Mouse (Mus musculus): ENCODE results near the gene Klf7.

Klf7 gene

GRCm38 (mm10) chr1:64066320-64067254, 55.5 kb downstream of the Klf7 start:
- no peak for DNase-seq (ENCODE audit: low spot score in 2 of 2)

DNA sequence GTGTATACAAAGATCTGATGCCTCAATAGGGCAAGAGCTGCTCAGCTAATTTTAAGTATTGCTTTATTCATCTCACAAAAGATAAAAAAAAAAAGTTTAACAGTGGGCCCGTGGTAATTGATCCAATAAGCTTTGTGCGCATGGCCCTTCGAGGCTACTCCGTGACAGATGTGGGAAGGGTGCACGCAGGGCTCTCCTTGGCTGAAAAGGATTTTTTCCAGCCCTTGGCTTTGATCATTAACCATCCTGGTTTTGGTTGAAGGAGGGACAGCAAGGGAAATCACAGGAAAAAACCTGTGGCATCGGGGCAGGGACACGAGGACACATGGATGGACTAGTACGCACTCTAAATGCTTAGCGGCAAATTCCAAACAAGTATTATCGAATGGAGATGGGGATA, 60.6 kb downstream of the Klf7 start:
- no peak for DNase-seq (ENCODE audit: low spot score in 2 of 2)

DNA sequence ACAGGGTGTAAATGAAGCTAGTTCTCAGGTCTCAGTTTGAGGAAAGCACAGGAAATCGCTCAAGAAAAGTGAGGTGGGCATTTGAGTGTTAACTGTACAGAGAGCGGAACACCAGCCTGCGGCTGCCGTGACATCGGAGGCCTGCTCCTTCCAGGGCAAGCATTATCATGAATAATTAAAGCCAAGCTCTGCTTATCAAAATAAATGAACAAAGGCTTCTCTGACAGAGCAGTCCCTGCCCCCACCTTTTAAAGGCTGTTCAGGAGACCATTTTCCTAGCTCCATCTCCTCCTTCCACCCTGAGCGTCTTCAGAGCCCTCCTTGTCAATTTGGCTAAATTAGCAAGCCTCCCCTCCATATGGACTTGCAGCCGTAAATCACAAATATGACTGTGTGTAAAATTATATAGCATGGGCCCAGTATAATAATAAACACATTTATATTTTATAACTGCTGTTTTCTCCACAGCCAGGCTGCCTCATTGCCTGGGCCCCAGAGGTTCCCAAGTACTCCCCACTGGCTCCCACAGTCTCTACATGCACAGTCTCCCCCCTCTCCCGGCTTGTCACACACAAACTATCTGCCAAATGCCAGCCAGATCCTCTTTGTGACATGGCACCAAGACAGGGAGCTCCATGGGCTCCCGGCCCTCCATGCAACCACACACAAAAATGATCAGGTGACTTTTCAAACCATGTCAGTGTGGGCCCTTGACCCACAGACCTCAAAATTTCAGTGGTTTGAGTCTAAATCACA, 61.2 kb downstream of the Klf7 start:
- no peak for DNase-seq (ENCODE audit: low spot score in 2 of 2)

- no peak for DNase-seq (ENCODE audit: low spot score in 2 of 2)
Measured at GRCm38 (mm10) chr1:64060116-64060515, 62.0 kb downstream of the Klf7 start.

DNA sequence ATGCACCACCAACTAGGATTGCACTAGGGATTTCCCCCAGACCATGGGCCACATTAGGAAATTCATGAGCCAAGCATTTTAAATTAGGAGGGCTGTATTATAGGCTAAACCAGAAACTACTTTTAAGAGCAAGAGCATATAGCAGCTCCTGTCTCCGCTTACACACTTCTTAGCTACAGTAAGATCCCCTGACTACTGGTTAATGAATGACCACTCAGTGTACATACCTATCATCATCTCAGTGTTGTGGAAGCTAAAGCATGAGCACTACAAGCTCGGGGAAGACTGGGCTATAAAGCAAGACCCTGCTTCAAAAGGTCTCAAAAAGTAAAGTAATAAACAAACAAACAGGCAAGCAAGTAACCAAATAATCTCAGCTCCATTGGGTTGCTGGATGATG, 65.5 kb downstream of the Klf7 start:
- DNase-seq (ENCODE audit: low spot score in 2 of 2): no peak

- no peak for DNase-seq (ENCODE audit: low spot score in 2 of 2)
Measured at GRCm38 (mm10) chr1:64055978-64056377, 66.1 kb downstream of the Klf7 start.

DNA sequence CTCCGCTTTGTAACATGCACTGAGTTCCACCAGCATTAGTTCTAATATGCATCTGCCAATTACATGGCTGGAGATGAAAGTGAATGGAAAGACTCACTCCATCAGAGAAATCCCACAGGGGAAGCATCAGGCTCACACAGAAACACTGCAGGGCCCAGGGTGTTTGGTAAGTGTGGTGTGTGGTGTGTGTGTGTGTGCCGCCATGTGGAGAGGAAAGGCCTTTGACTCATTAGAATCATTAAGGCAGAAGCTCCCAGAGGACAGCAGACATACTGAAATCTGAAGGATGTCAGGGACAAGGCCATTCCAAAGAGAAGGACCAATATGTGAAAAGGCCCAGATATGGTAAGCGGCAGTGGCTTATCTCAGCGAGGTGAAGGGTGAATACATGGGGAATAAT, 66.9 kb downstream of the Klf7 start:
- DNase-seq (ENCODE audit: low spot score in 2 of 2): no peak

DNA sequence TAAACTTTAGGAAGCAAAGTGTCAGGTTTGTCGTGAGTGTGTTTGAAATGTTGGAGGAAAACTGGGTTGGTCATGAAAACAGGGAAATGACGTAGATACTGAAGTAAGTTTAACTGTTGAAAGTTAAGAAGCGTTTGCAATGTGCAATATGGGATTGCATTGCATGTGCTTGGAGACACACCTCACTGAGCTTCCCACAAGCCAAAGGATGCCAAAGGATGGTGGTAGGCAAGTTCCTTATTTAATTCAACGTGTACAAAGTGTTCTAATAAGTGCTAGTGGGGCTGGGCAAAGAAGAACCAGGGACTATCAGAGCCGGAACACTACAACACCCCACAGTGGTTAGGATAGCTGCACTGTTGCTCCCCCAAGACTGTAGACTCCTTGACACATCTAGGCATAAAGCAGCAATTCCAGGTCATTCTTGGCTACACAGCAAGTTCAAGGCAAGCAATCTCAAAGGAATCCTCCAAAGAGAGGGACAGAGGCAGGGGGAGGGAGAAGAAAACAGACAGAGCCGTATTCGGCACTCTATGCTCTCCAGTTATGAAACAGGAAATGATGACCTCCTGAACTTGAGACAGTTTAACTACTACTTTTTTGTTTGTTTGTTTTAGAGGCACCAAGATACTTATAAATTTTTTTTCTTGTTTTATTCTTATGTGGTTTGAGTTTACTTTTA, 69.9 kb downstream of the Klf7 start:
- DNase-seq (ENCODE audit: low spot score in 2 of 2): no peak

DNA sequence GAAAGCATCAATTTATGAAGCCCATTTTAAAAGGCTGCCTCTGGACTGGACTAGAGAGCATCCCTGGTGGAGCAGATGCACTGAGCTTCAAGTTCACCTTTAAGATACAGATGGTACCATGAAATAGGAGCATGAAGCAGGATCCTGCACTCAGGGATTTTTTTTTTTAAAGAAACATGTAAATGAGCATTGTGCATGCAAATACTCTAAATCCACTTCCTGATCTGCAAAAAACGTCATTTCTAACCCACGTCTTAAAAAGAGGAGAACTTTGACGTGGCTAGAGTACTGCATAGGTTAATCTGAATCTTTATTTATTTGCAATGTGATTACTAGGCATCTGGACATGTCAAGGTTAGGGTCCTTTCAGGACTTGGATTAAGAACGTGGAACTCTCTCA, 73.5 kb downstream of the Klf7 start:
- DNase-seq (ENCODE audit: low spot score in 2 of 2): no peak

GRCm38 (mm10) chr1:64046802-64047156, 75.3 kb downstream of the Klf7 start:
- DNase-seq (ENCODE audit: low spot score in 2 of 2): no peak

DNA sequence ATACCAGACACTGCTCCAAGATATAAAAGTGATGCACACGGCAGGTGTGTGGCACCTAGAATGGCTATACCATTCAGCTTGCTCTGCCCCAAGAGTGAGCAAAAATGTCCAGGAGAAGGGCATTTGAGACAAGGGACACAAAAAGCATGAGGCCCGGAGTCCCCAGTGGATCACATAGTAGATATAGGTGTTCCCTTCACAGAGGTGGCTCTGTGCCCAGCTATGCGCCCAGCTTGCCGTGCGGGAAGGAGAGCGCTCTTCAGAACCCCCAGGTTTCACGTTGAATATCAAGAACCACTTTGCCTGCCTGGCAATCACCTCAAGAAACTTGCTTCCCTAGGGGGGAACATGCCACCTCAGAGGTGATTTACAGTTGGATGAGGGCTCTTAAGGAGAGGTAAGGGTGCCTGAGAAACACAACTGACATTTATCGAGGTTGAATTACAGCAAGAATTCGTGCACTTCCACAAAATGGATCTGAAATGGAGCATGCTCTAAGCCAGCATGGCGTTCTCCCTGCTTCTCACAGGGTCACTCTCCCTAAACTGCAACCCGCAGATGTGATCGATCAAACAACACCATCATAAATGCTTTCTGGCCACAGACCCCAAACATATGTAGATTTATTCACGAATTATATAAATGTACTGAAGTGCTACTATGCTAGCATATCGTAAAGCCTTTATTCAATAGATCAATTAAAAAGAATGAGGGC, 75.8 kb downstream of the Klf7 start:
- DNase-seq (ENCODE audit: low spot score in 2 of 2): no peak

DNA sequence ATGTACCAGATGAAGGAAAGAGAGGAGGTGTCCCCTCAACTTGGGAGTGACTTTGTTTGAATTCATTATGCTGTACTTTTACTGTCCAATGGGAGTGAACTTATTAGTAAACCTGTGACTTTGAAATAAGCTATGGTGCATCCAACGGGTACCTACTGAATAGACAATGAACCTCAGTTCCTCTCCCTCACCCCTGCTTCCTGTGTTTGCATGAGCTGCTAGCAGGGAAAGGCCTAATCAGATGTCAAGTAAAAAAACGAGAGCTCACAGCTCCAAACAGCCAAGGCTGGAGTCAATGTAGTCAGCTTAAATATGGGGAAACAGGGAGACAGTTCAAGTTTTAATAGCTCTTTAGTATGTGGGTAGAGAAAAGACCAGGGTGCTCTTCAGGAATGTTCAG, 77.5 kb downstream of the Klf7 start:
- DNase-seq (ENCODE audit: low spot score in 2 of 2): no peak

DNA sequence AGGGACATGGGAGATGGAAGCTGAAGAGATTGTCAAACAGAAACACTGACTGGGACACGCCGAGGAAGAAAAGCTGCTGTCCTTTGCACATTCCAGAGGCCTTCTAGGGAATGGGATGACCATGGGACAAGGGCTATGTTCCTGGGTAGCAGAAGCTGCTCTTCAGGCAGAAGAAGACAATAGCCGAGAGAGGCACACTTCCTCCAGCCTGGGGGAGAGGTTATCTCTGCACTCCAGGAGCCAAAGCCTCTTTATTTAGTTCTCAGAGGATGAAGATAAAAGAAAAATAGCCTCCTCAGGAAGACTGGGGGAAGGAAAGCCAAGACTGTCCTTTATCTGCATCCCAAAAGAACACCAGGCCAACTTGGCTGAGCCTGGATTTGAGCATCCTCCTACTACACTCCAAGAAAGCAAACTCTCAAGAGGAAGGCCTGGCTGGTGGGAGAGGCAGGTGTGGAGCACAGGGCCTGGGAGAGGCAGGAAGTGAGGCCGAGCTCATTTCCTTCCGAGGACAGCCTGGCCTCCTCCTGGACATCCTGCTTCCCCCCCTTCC, 81.2 kb downstream of the Klf7 start:
- DNase-seq (ENCODE audit: low spot score in 2 of 2): no peak

- no peak for DNase-seq (ENCODE audit: low spot score in 2 of 2)
Measured at GRCm38 (mm10) chr1:64040061-64040686, 81.9 kb downstream of the Klf7 start.

GRCm38 (mm10) chr1:64038343-64038742, 83.7 kb downstream of the Klf7 start:
- DNase-seq (ENCODE audit: low spot score in 2 of 2): no peak

GRCm38 (mm10) chr1:64037800-64038199, 84.3 kb downstream of the Klf7 start:
- no peak for DNase-seq (ENCODE audit: low spot score in 2 of 2)

DNA sequence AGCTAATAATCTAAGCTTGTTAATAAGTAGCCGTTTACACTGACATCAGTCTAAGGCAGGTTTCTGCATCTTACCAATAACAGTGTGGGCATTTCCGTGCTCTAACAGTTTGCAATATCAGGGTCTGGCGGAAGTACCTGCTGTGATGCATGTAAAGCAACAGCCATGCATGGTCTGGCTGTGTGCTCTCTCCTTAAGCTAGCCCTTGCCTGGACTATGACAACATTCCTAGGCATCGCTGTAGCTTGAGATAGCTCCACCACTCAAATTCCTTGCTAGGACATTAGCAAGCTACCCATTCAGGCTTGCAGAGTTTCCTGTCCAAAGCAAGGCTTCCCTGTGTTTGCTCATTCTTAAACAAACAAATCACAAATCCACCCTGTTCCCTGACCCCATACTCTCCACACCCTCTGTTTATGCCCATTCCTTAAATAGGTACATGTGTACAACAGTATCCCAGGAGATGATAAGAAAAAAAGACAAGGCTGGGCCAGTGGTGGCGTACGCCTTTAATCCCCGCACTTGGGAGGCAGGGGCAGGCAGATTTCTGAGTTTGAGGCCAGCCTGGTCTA, 85.1 kb downstream of the Klf7 start:
- no peak for DNase-seq (ENCODE audit: low spot score in 2 of 2)

- DNase-seq (ENCODE audit: low spot score in 2 of 2): no peak
Measured at GRCm38 (mm10) chr1:64035804-64036203, 86.3 kb downstream of the Klf7 start.

DNA sequence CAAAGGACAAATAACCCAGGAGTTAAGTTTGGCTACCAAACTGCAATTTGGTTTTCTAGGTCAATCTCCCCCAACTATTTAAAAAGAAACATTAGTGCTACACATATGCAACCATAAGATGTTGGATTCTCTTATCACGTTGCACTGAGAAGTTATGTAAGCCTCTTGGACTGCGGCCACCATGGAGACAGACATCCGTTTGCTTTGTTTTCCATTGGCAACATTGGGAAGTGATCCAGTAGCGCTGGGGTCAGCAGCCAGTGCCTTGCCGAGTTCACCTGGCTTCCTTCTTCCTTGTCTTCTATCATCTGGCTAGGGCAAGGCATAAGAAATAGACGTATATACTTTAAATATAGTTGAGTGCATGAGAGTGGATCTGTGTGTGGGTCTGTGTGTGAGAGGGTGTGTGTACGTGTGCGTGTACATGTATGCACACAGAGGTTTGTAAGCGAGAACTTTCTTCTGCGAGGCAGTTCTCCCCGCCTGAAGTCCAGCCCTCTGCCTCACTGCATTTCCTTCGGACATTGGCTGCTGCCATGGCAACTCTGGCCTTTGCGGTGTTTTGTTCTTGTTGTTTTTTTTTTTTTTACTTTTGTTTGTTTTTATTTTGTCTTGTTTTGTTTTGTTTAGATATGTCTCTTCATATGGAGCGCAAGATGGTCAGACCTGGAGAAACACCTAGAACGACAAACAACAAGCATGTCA, 86.8 kb downstream of the Klf7 start:
- no peak for DNase-seq (ENCODE audit: low spot score in 2 of 2)
